Mouse (Mus musculus) embryo, embryonic 10 days (tissue): ENCODE data around the gene Coro2a.
"Not testable (repeated sequence)": the region's sequence is repeated elsewhere in the genome, so short reads cannot be mapped to it uniquely, and the experiment has no call there.

Experiments used
- DNase-seq: peaks from one replicate; pipeline ENCODE4 v3.0.0-alpha.2; 2015; ENCODE audit warnings: low spot score

Gene Coro2a

GRCm38 (mm10) chr4:46613618-46614017 is 11.6 kb upstream of the Coro2a start:
- DNase-seq, result no peak

- DNase-seq, result peak; percentile 94
Measured at GRCm38 (mm10) chr4:46611181-46611580, 9.2 kb upstream of the Coro2a start.

- no peak for DNase-seq
Measured at GRCm38 (mm10) chr4:46607601-46608000, 5.6 kb upstream of the Coro2a start.

GRCm38 (mm10) chr4:46605451-46605850 is 3.4 kb upstream of the Coro2a start:
- DNase-seq, result no peak

- DNase-seq, result no peak
Measured at GRCm38 (mm10) chr4:46602704-46603103, 702 bp upstream of the Coro2a start.

- peak; percentile 25 for DNase-seq
Measured at GRCm38 (mm10) chr4:46601258-46601843, 651 bp downstream of the Coro2a start.

GRCm38 (mm10) chr4:46600473-46601257 is 1.3 kb downstream of the Coro2a start:
- no peak for DNase-seq

- DNase-seq, result not testable (repeated sequence)
Measured at GRCm38 (mm10) chr4:46599609-46600008, 2.4 kb downstream of the Coro2a start.

- DNase-seq, result no peak
Measured at GRCm38 (mm10) chr4:46598981-46599380, 3.0 kb downstream of the Coro2a start.

- DNase-seq, result no peak
Measured at GRCm38 (mm10) chr4:46598111-46598510, 3.9 kb downstream of the Coro2a start.

GRCm38 (mm10) chr4:46597286-46597961 is 4.6 kb downstream of the Coro2a start:
- no peak for DNase-seq

GRCm38 (mm10) chr4:46596398-46596797 is 5.6 kb downstream of the Coro2a start:
- no peak for DNase-seq

GRCm38 (mm10) chr4:46594131-46594530 is 7.9 kb downstream of the Coro2a start:
- DNase-seq, result no peak

GRCm38 (mm10) chr4:46593472-46593871 is 8.5 kb downstream of the Coro2a start:
- DNase-seq, result no peak

- no peak for DNase-seq
Measured at GRCm38 (mm10) chr4:46591833-46592520, 10.0 kb downstream of the Coro2a start.

GRCm38 (mm10) chr4:46590810-46591209 is 11.2 kb downstream of the Coro2a start:
- DNase-seq, result no peak

- DNase-seq, result no peak
Measured at GRCm38 (mm10) chr4:46589946-46590684, 11.9 kb downstream of the Coro2a start.

- no peak for DNase-seq
Measured at GRCm38 (mm10) chr4:46589151-46589550, 12.9 kb downstream of the Coro2a start.

- no peak for DNase-seq
Measured at GRCm38 (mm10) chr4:46586473-46586872, 15.5 kb downstream of the Coro2a start.

GRCm38 (mm10) chr4:46585811-46586190 is 16.2 kb downstream of the Coro2a start:
- DNase-seq, result no peak

- no peak for DNase-seq
Measured at GRCm38 (mm10) chr4:46585041-46585810, 16.8 kb downstream of the Coro2a start.
